Mouse (Mus musculus): ENCODE results near the gene Podxl. TPM values are rescaled to one million over a fixed set of nuclear protein-coding genes. Genes with fewer than 3 reads are reported as not detected.

The Podxl gene
- total RNA-seq, 2 experiments from 2014 or later, result 87.5 to 88.3 TPM

DNA sequence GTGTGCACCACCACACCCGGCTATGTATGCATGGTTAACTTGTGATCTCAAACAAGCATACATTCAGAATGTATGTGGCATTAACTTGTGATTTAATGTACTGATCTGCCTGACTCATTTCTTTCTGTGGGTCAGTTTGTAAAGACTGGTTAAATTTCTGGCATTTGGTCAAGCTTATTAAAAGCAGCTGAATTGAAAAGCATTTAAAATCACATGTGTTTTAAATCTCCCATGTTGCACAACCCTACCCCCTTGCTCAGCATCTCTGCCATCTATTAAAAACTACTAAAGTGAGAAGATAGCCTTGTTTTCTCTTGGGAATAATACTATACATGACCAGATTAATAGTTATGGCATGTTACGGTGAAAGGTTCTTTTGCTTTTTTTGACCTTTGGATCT lies 77.2 kb downstream of the Podxl start:
- DNase-seq, result no peak
- intact Hi-C loops (cut with DNase I), result no loop called here

DNA sequence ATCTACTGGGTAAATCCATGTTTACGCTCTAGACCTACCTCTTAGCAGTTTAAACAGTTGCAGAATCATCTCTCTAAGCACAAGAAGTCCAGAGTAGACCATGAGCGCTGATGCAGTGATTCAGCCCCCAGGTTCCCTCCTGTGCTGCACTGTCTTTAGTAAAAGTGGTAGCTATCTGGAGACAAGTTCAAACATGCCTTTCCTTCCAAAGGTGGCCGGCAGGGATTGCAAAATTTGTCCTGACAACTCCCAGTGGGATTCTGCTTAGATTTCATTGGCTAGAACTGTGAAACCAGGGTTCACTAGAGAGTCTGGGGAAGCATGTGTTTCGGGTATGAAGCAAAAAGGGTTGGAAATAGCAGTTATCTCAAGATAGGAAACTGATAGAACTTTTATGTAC lies 83.8 kb downstream of the Podxl start:
- DNase-seq, result no peak
- intact Hi-C loops (cut with DNase I), result no loop called here

DNA sequence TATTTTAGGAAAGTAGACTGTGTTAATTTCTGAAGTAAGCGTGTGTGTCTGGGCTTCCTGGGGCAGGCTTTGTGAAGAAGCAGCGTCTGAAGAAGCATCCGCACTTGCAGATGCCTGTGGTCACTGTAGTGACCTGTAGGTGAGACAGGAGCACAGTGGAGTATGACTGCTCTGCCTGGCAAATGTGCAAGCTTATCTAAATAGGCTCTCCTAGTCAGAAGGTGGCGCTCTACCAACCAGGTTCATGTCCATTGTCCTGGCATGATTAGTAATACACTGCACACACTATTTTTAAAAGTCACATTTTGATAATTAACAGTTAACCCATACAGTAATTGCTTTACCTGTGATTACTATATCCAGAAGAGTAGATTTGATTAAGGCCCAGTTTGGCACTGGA lies 85.6 kb downstream of the Podxl start:
- DNase-seq, result peak in 1 of 2 experiments; percentile 7

More for the DNA sequence above, 85.6 kb downstream of the Podxl start:
- intact Hi-C loops (cut with DNase I), result no loop called here

Other genes with a start within 250 kb of the Podxl start
- 100 to 1,000 TPM; 180 to 188 TPM for gene Mkln1, start 165.2 kb downstream of the Podxl start, total RNA-seq (2021)